Mouse (Mus musculus) liver, embryonic 12.5 days (tissue): Measurements from ENCODE around the gene Casz1. TPM values are rescaled to one million over a fixed set of nuclear protein-coding genes. Genes with fewer than 3 reads are reported as not detected.

Source experiments
- ATAC-seq: fragments of 200-750 bp; cut with Nextera tagmentation; 2 replicates; pipeline ENCODE4 v1.8.0; 2017; ENCODE audit warnings: moderate number of reproducible peaks, mild to moderate bottlenecking, moderate library complexity
- H3K27ac ChIP-seq: fragments of 300-500 bp; sonication (generic); 2 replicates; pipeline ENCODE4 v1.5.1; 2016; ENCODE audit warnings: mild to moderate bottlenecking
- H3K27me3 ChIP-seq: fragments of 300-500 bp; sonication (generic); replicated peaks from 2 replicates; pipeline ENCODE4 v1.6.1; 2016; ENCODE audit warnings: mild to moderate bottlenecking, moderate library complexity
- H3K36me3 ChIP-seq: fragments of 300-500 bp; sonication (generic); 2 replicates; pipeline ENCODE4 v1.6.1; 2016; ENCODE audit warnings: mild to moderate bottlenecking, moderate library complexity
- H3K4me1 ChIP-seq: fragments of 300-500 bp; sonication (generic); 2 replicates; pipeline ENCODE4 v1.6.1; 2016
- H3K4me2 ChIP-seq: fragments of 300-500 bp; sonication (generic); 2 replicates; pipeline ENCODE4 v1.6.1; 2016; ENCODE audit warnings: mild to moderate bottlenecking, moderate library complexity
- H3K4me3 ChIP-seq: fragments of 300-500 bp; sonication (generic); 2 replicates; pipeline ENCODE4 v1.5.1; 2016; ENCODE audit warnings: mild to moderate bottlenecking, moderate library complexity
- H3K9ac ChIP-seq: fragments of 300-500 bp; sonication (generic); 2 replicates; pipeline ENCODE4 v1.6.1; 2016; ENCODE audit warnings: mild to moderate bottlenecking, moderate library complexity
- H3K9me3 ChIP-seq: fragments of 300-500 bp; sonication (generic); replicated peaks from 2 replicates; pipeline ENCODE4 v1.6.1; 2016; ENCODE audit warnings: mild to moderate bottlenecking, moderate library complexity
- WGBS: fragments of 180-500 bp; shearing (Covaris S2); methylation state at CpG from one replicate; pipeline ENCODE4 v1.1.7; 2016; ENCODE audit not compliant: insufficient replicate concordance; 5-methylcytosine and 5-hydroxymethylcytosine counted together
- polyA plus RNA-seq: library from polyadenylated mRNA; unstranded; fragments of >200 nt; fragmentation: Nextera tagmentation; extraction: Ambion mirVana; gene quantifications from 2 replicates; pipeline ENCODE4 v1.2.1, GENCODE M21; 2016

Casz1 gene
- polyA plus RNA-seq, 1 experiment from 2014 or later = 0.50 TPM

DNA sequence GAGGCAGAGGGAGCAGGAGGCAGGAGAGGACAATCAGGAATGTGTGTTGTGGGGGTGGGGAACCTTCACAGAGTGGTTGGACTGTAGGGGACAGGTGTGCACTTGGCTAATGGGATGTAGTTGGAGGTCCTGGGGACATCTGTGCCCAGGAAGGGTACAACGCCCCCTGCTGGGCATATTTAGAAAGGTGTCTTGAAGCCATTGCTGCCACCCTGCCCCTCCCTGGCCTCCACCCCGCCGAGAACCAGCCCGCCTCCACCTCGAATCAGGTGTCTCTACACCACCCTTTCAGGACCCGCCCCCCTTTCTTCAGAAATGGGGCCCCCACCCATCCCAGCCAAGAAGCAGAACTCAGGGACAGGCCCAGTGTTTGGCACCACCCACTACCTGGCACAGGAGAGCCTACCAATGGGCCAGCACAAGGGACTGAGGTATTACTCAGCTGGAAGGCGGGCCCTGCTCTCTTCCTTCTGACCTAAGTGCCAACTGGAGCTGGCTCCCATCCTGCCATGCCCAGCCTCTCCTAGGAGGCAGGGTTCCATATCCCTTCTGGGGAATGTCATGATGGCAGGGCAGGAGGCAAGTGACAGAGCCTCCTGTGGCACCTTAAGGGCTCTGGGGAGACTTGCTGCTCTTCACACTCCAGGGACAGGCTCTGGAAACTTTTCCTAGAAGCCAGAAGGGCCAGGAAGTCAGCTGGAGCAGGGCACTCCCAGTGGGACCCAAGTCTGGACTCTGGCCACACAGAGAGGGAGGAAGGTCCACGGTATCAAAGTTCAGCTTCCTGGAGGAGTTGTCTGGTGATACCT lies 98.9 kb downstream of the Casz1 start:
- no peak overlapping the region for H3K4me2 ChIP-seq
- peaks cover 92% of the 10 kb centered on the region for H3K27me3 ChIP-seq
- WGBS = 9% methylated on average over 8 of the region's 8 CpGs
- H3K9ac ChIP-seq = no peak overlapping the region
- H3K4me3 ChIP-seq = no peak overlapping the region
- H3K27ac ChIP-seq = no peak overlapping the region
- no peak for ATAC-seq
- H3K9me3 ChIP-seq = no peaks in the 10 kb centered on the region
- no peaks in the 10 kb centered on the region for H3K36me3 ChIP-seq
- H3K4me1 ChIP-seq = peaks cover 24% of the 10 kb centered on the region

DNA sequence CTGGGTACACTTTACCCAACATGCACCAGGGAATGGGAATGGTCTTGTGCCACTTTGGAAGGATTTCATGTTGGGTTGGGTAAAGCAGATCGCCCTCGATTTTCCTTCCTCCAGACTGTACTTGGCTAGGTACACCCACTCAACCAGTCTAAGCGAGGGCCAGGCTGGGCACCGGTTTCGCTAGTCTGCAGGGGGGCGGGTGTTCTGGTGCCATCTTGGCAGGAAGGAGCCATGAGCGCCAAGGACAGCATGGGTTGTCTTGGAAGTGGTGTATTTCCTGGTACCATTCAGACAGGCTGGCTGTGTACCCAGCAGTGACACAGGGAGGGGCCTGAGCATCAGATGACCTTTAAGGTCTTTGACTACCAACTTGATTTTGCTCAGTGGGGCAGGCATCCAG lies 101.1 kb downstream of the Casz1 start:
- 84% methylated on average over 7 of the region's 7 CpGs for WGBS
- Histone ChIP-seq H3K4me2 (no peak overlapping the region), H3K36me3 (no peaks in the 10 kb centered on the region), H3K9ac (no peak overlapping the region), H3K27me3 (peaks cover 70% of the 10 kb centered on the region), H3K4me1 (peaks cover 20% of the 10 kb centered on the region), H3K9me3 (no peaks in the 10 kb centered on the region), H3K27ac (no peak overlapping the region), H3K4me3 (no peak overlapping the region)
- ATAC-seq = no peak

DNA sequence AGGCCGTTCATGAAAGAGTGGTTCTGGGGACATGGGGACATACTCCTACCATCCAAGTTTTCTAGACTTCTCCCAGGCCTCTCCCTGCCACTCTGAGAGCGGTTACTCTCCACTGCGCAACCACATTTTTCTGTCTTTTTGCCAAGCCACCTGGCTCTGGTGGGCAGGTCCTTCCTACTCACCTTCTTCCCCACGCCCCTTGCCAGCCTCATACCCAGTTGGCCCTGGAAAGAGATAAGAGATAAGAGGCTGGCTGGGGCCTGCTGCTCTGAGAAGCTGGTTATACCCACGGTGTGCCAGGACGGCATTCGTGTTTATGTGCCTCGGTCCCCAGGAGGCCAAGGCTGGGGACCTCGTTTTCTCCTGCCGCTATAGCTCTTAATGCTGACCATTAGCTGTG lies 102.6 kb downstream of the Casz1 start:
- no peaks in the 10 kb centered on the region for H3K36me3 ChIP-seq
- no peak for ATAC-seq
- no peak overlapping the region for H3K27ac ChIP-seq
- 71% methylated on average over 10 of the region's 10 CpGs for WGBS
- H3K4me1 ChIP-seq = peaks cover 7% of the 10 kb centered on the region
- H3K27me3 ChIP-seq = peaks cover 55% of the 10 kb centered on the region
- no peak overlapping the region for H3K9ac ChIP-seq
- H3K9me3 ChIP-seq = no peaks in the 10 kb centered on the region
- no peak overlapping the region for H3K4me3 ChIP-seq
- H3K4me2 ChIP-seq = no peak overlapping the region

DNA sequence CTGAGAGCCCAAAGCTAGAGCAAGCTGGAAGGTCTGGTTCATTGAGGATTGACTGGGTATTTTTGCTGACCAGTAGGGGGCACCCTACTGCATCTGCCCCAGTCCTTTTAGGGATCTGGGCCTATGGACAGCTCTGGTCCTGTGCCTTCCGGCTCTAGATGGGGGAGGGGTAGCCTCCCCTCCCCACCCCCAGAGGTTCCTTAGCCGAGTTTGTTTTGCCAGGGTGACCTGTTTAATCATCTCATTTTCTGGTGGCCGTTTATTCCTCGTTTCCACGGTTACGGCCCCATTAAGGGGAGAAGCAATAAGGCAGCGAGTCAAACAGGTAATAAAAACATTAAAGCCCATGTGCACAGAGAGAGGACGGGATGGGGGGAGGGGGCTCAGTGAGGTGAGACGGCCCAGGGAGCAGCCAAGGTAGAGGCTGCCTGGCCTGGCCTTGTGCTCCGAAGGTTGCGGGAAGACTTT lies 104.0 kb downstream of the Casz1 start:
- Histone ChIP-seq H3K27me3 (peaks cover 41% of the 10 kb centered on the region), H3K36me3 (no peaks in the 10 kb centered on the region), H3K9me3 (no peaks in the 10 kb centered on the region), H3K4me3 (no peak overlapping the region), H3K4me1 (no peaks in the 10 kb centered on the region), H3K4me2 (no peak overlapping the region), H3K9ac (no peak overlapping the region), H3K27ac (no peak overlapping the region)
- no peak for ATAC-seq
- WGBS = 63% methylated on average over 11 of the region's 11 CpGs

DNA sequence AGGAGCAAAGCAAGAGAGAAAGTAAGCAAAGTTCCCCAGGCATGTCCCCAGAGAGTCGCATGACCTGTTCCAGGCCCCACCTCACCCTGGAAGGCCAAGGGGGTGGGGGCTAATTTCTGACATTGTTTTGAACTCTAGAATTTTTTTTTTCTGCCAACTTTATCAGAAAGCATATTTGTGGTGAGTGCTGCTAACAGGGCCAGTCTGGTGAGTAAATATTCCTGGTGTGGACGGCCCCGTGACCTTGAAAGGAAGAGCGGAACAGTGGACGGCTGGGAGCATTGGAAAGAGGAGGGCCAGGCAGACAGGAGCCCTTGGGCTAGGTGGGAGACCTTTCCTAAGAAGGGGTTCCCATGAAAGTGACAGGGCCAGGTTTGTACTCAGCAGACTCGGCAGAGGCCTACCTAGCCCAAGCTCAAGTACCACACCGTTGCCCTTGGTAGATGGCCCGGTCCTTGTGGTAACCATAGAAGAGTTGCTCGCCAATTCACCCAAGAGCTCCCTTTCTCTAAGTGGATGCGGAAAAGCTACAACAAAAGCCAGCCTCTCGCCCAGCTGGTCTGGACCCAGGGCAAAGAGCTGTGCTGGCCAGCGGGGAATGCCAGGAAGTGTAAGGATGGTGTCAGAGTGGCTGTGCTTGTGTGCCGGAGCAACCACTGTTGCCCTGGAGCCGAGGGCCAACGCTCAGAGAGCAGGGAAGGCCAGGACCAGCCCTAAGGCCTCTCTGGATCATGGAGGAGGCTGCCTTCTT lies 104.7 kb downstream of the Casz1 start:
- Histone ChIP-seq H3K4me3 (no peak overlapping the region), H3K36me3 (no peaks in the 10 kb centered on the region), H3K9ac (no peak overlapping the region), H3K27ac (no peak overlapping the region), H3K4me2 (no peak overlapping the region), H3K4me1 (no peaks in the 10 kb centered on the region), H3K27me3 (peaks cover 38% of the 10 kb centered on the region), H3K9me3 (no peaks in the 10 kb centered on the region)
- no peak for ATAC-seq
- 77% methylated on average over 15 of the region's 15 CpGs for WGBS

DNA sequence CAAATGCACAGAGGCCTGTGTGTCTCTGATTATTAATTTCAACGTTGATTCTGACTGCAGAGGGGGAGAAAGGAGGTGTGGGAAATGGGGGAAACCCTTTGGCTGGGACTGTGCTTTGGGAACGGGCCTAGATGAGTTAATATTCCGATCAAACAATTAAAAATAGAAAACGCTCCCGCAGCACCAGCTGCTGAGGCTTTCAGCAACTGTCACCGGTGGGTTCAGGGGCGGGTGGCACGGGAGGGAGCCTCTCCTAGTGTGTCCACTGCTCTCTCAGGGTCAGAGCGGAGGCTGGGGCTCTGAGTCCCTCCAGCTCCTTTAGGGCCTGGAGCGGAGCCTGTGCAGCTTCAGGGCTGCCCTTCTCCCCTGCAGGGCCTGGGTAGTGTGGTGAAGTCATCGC lies 105.3 kb downstream of the Casz1 start:
- Histone ChIP-seq H3K27ac (no peak overlapping the region), H3K4me1 (peaks cover 1% of the 10 kb centered on the region; the same call in 1 of the 2 replicates)
- 75% methylated on average over 11 of the region's 11 CpGs for WGBS

DNA sequence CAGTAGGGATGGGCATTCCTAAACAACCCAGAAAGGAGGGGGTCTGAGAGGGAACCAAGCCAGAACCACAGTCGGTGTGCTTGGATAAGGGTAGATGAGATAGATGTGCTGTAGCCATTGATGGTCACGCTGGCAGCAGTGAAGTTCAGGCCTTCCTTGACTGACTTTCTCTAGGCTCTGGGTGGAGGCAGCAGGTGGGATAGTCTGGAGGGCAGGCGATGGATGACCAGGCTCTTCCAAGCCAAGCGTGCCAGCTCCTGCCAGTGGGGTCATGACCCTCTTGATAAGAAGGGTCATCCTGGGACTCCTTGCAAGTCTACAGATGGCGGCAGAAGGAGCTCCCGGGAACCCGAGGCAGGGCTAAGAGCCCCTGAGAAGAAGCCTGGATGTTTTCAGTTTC lies 107.9 kb downstream of the Casz1 start:
- whole genome bisulfite sequencing = 55% methylated on average over 7 of the region's 7 CpGs
- H3K4me1 ChIP-seq = peaks cover 8% of the 10 kb centered on the region
- H3K9ac ChIP-seq = no peak overlapping the region
- no peaks in the 10 kb centered on the region for H3K36me3 ChIP-seq
- ATAC-seq = no peak
- peaks cover 23% of the 10 kb centered on the region for H3K27me3 ChIP-seq
- H3K9me3 ChIP-seq = no peaks in the 10 kb centered on the region
- no peak overlapping the region for H3K4me3 ChIP-seq
- no peak overlapping the region for H3K27ac ChIP-seq
- H3K4me2 ChIP-seq = no peak overlapping the region

More for the DNA sequence above, 105.3 kb downstream of the Casz1 start:
- H3K4me3 ChIP-seq = no peak overlapping the region
- H3K9ac ChIP-seq = no peak overlapping the region
- H3K9me3 ChIP-seq = no peaks in the 10 kb centered on the region
- ATAC-seq = no peak
- no peak overlapping the region for H3K4me2 ChIP-seq
- H3K27me3 ChIP-seq = peaks cover 36% of the 10 kb centered on the region
- no peaks in the 10 kb centered on the region for H3K36me3 ChIP-seq

DNA sequence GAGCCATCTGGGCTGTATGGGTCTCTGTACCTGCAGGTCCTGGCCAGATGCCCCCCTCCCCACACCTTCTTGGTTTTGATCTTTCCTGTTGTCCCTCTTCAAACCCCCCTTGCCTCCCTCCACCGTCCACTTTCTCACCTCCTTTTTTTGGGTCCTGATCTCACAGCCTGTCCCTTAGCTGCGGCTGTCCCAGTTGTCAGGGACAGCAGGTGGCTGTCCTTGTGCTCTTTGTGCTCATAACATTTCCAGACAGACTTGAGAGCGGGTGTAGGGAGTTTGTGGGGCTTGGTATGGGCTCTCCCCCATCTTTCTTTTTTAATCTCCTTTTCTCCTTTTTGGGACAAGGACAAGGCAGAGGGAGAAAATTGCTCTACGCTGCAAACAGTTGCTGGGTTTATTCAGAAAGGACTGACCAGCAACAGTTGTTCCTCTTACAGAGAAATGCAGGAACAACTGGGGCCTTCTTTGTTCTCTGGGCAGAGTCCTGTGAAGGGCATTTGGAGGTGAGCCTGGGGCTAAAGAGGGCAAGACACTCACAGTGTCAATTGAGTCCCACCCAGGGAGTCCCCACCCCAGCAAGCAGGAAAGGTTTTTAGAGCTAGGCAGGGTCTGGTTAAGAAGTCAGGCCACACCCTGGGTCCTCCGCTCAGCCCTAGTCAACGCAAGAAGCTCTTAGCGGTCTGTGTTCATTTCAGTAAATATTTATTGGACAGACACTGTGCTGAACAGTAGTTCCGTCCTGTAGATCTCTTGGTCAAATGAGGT lies 108.8 kb downstream of the Casz1 start:
- H3K4me2 ChIP-seq = no peak overlapping the region
- WGBS = 62% methylated on average over 8 of the region's 8 CpGs
- ATAC-seq = no peak
- no peaks in the 10 kb centered on the region for H3K9me3 ChIP-seq
- peaks cover 8% of the 10 kb centered on the region for H3K4me1 ChIP-seq
- H3K27me3 ChIP-seq = peaks cover 25% of the 10 kb centered on the region
- H3K27ac ChIP-seq = no peak overlapping the region
- H3K4me3 ChIP-seq = no peak overlapping the region
- no peak overlapping the region for H3K9ac ChIP-seq
- no peaks in the 10 kb centered on the region for H3K36me3 ChIP-seq

DNA sequence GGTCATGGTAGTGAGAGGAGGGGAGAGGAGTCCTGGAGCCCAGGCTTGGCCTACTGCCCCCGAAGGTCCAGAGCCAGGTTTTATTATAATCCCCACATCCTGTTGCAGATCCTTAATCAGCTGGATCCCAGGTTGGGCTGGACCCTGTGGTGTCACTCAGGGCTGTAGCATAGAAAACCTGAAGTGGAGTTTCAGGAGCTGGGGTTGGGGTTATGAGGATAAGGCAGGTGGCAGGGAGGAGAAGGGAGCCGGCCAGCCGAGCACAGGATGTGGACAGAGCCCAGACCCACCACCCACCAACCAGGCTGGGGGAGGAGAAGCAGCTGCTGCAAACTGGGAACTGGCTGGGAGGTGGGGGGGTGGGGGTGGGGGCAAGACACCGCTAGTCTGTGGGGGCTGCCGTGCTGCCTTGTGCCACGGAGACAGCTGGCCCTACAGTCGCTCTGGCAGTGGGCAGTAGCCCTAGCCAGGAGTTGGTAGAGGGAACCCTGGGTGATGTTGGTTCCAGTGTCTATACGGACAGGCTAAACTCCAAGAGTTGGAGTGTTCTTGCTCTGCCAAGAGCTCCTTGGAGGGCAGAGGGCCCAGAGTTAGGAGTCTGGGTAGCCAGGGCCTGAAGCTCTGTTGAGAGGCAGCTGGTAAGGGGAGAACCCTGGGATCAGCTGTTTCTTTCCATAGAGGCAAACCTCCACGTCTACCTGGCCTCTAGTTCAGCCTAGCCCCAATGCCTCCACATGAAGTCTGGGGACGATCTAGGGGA lies 110.8 kb downstream of the Casz1 start:
- Histone ChIP-seq H3K4me1 (peaks cover 8% of the 10 kb centered on the region), H3K27ac (no peak overlapping the region), H3K36me3 (no peaks in the 10 kb centered on the region), H3K27me3 (peaks cover 44% of the 10 kb centered on the region), H3K9me3 (no peaks in the 10 kb centered on the region), H3K4me3 (no peak overlapping the region), H3K9ac (no peak overlapping the region), H3K4me2 (no peak overlapping the region)
- 44% methylated on average over 10 of the region's 10 CpGs for WGBS
- 0 out of 2 replicates have a peak, but pooled peaks have one; percentile 38 for ATAC-seq

DNA sequence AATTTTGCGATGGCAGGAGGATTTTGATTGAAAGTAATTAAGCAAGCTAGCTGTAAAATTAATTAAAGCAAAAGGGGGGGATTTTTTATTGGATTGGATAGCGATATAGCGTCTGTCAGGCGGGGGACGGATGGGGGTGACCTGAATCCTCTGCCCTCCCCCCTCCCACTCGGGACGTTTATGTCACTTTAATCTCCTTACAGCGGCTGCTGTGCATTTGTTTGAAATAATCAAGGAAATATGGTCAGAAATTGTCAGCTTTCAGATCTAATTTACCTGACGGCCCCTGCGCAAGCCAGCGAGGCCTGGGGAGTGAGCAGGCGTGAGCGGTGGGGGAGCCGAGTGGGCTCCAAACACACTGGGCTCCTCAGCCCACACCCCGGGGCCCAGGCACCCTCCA lies 111.6 kb downstream of the Casz1 start:
- no peak overlapping the region for H3K27ac ChIP-seq
- no peaks in the 10 kb centered on the region for H3K36me3 ChIP-seq
- no peak overlapping the region for H3K4me3 ChIP-seq
- no peaks in the 10 kb centered on the region for H3K9me3 ChIP-seq
- H3K9ac ChIP-seq = no peak overlapping the region
- no peak overlapping the region for H3K4me2 ChIP-seq
- WGBS = 77% methylated on average over 15 of the region's 15 CpGs
- H3K27me3 ChIP-seq = peaks cover 52% of the 10 kb centered on the region
- peaks cover 8% of the 10 kb centered on the region for H3K4me1 ChIP-seq
- no peak for ATAC-seq

DNA sequence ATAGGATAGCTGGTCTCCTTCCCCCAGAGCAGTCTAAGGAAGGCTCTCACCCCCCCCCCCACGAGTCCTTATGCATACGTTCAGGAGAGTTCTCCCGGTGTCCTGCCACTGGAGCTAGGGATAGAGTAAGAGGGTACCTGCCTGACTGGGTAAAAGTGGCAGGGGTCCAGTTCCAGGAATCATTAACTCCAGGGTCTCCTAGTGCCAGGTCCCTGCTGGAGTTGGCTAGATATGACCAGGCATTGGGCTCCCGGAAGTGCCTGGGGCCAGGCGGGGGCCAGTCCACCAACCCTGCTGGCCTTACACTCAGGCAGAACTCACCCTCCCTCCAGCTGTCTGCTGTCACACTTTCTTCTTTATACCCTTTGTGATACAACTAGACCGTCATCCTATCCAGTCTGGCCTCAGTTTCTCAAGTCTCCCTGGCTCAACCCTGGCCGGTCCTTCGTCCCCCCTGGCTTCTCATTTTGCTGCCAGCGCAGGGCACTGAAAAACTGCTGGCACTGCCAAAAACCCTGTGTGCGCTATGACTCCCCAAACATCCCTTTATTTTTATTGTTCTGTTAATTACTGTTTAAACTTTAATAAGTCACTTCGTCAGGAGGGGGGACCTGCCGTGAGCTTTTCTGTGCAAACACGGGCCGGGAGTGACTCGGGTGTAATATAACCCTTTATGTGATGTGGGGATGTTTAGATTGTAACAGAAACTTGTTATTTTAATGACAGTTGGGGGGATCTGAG lies 114.6 kb downstream of the Casz1 start:
- Histone ChIP-seq H3K36me3 (no peaks in the 10 kb centered on the region), H3K9me3 (no peaks in the 10 kb centered on the region), H3K27me3 (peaks cover 78% of the 10 kb centered on the region), H3K27ac (no peak overlapping the region), H3K4me1 (peaks cover 8% of the 10 kb centered on the region), H3K9ac (no peak overlapping the region), H3K4me3 (no peak overlapping the region), H3K4me2 (no peak overlapping the region)
- no peak for ATAC-seq
- WGBS = 72% methylated on average over 15 of the region's 15 CpGs
